Mouse (Mus musculus): ENCODE data around the gene Gast. TPM values are rescaled to one million over a fixed set of nuclear protein-coding genes. Genes with fewer than 3 reads are reported as not detected.

Gene Gast
- total and polyA plus RNA-seq, 3 experiments, result not detected

- no peak overlapping the region for H3K27ac ChIP-seq (ENCODE audit: insufficient read depth, low read depth)
- H3K4me2 ChIP-seq (ENCODE audit: insufficient read depth, low read depth, poor library complexity, severe bottlenecking), result no peak overlapping the region
- no peaks in the 10 kb centered on the region for H3K4me1 ChIP-seq (ENCODE audit: control insufficient read depth in 1 of 2, insufficient read depth in 2 of 2)
- DNase-seq (ENCODE audit: extremely low read depth), result no peak
- no peak overlapping the region for H3K4me3 ChIP-seq (replicated peaks in 1 of 3; ENCODE audit: low read depth in 2 of 3, low read length in 2 of 3, poor library complexity in 1 of 3)
- in situ Hi-C loops (cut with MboI; ENCODE audit: low pct_ligation_motif_present, low pct_unique_long_range_greater_than_20kb, low sequenced_read_pairs) (no loop called here), dilution Hi-C loops (cut with MboI; ENCODE audit: extremely low pct_ligation_motif_present, extremely low pct_unique_long_range_greater_than_20kb, low sequenced_read_pairs) (no loop called here)
- no peak for TF ChIP-seq UBTF (IDR thresholded peaks at IDR 0.05; ENCODE audit: low read depth, low read length)
- TF ChIP-seq USF2 (conservative IDR thresholded peaks at IDR 0.05; ENCODE audit: low read depth, low read length), result no peak
- TF ChIP-seq NELFE (IDR thresholded peaks at IDR 0.05; ENCODE audit: low read depth, low read length), result no peak
- TF ChIP-seq MEF2A (IDR thresholded peaks at IDR 0.05; ENCODE audit: borderline replicate concordance, low read depth, low read length), result no peak
- H3K79me2 ChIP-seq (replicated peaks; ENCODE audit: control insufficient read depth, extremely low read depth, insufficient read depth, poor library complexity, severe bottlenecking), result no peaks in the 10 kb centered on the region
- no peaks in the 10 kb centered on the region for H3K9me3 ChIP-seq (replicated peaks; ENCODE audit: low read length)
- no peaks in the 10 kb centered on the region for H3K36me3 ChIP-seq (replicated peaks in 1 of 2; ENCODE audit: control insufficient read depth in 1 of 2, insufficient read depth in 1 of 2, low read length in 1 of 2)
- H3K27me3 ChIP-seq (replicated peaks), result peaks cover 61% of the 10 kb centered on the region
- H3K9ac ChIP-seq (ENCODE audit: insufficient read depth, low read depth), result no peak overlapping the region
Measured at GRCm38 (mm10) chr11:100313424-100313823, 20.8 kb upstream of the Gast start.

- Histone ChIP-seq H3K79me2 (replicated peaks; ENCODE audit: control insufficient read depth, extremely low read depth, insufficient read depth, poor library complexity, severe bottlenecking) (peaks cover under 1% of the 10 kb centered on the region), H3K4me1 (ENCODE audit: control insufficient read depth in 1 of 2, insufficient read depth in 2 of 2) (peaks cover 2 to 4% of the 10 kb centered on the region in 2 experiments; a peak in 1 of 4 replicates), H3K4me2 (ENCODE audit: insufficient read depth, low read depth, poor library complexity, severe bottlenecking) (no peak overlapping the region), H3K27ac (ENCODE audit: insufficient read depth, low read depth) (no peak overlapping the region), H3K9me3 (replicated peaks; ENCODE audit: low read length) (no peaks in the 10 kb centered on the region), H3K9ac (ENCODE audit: insufficient read depth, low read depth) (no peak overlapping the region), H3K27me3 (replicated peaks) (peaks cover 48% of the 10 kb centered on the region), H3K4me3 (replicated peaks in 1 of 3; ENCODE audit: low read depth in 2 of 3, low read length in 2 of 3, poor library complexity in 1 of 3) (no peak overlapping the region), H3K36me3 (replicated peaks in 1 of 2; ENCODE audit: control insufficient read depth in 1 of 2, insufficient read depth in 1 of 2, low read length in 1 of 2) (peaks cover under 1 to 1% of the 10 kb centered on the region in 2 experiments)
- dilution Hi-C loops (cut with MboI; ENCODE audit: extremely low pct_ligation_motif_present, extremely low pct_unique_long_range_greater_than_20kb, low sequenced_read_pairs), result no loop called here
- no peak for DNase-seq (ENCODE audit: extremely low read depth)
- TF ChIP-seq IRF4 (IDR thresholded peaks at IDR 0.05; ENCODE audit: low read depth, low read length) (no peak), E2F4 (IDR thresholded peaks at IDR 0.05; ENCODE audit: insufficient replicate concordance, low read depth, low read length) (no peak), POLR2A (IDR thresholded peaks at IDR 0.05; ENCODE audit: low read depth, low read length) (no peak), RAD21 (IDR thresholded peaks at IDR 0.05; ENCODE audit: low read depth, low read length) (no peak), JUND (conservative IDR thresholded peaks at IDR 0.05; ENCODE audit: low read depth, low read length) (no peak), TBP (conservative IDR thresholded peaks at IDR 0.05; ENCODE audit: low read depth, low read length) (no peak)
- in situ Hi-C loops (cut with MboI; ENCODE audit: low pct_ligation_motif_present, low pct_unique_long_range_greater_than_20kb, low sequenced_read_pairs), result no loop called here
Measured at GRCm38 (mm10) chr11:100315439-100315838, 18.8 kb upstream of the Gast start.

GRCm38 (mm10) chr11:100317826-100318380, 16.3 kb upstream of the Gast start:
- Histone ChIP-seq H3K27ac (ENCODE audit: insufficient read depth, low read depth) (no peak overlapping the region), H3K27me3 (replicated peaks) (peaks cover 29% of the 10 kb centered on the region), H3K4me3 (replicated peaks in 1 of 3; ENCODE audit: low read depth in 2 of 3, low read length in 2 of 3, poor library complexity in 1 of 3) (no peak overlapping the region), H3K79me2 (replicated peaks; ENCODE audit: control insufficient read depth, extremely low read depth, insufficient read depth, poor library complexity, severe bottlenecking) (peaks cover 19% of the 10 kb centered on the region), H3K4me1 (ENCODE audit: control insufficient read depth in 1 of 2, insufficient read depth in 2 of 2) (peaks cover 2 to 15% of the 10 kb centered on the region in 2 experiments; a peak in 2 of 4 replicates), H3K9ac (ENCODE audit: insufficient read depth, low read depth) (no peak overlapping the region), H3K9me3 (replicated peaks; ENCODE audit: low read length) (no peaks in the 10 kb centered on the region), H3K36me3 (replicated peaks in 1 of 2; ENCODE audit: control insufficient read depth in 1 of 2, insufficient read depth in 1 of 2, low read length in 1 of 2) (peaks cover 20 to 23% of the 10 kb centered on the region in 2 experiments), H3K4me2 (ENCODE audit: insufficient read depth, low read depth, poor library complexity, severe bottlenecking) (no peak overlapping the region)
- TF ChIP-seq MXI1 (IDR thresholded peaks at IDR 0.05; ENCODE audit: low read depth, low read length) (no peak), ELF1 (IDR thresholded peaks at IDR 0.05; ENCODE audit: low read depth, low read length) (no peak), PAX5 (IDR thresholded peaks at IDR 0.05; ENCODE audit: low read length) (no peak), POLR2A (IDR thresholded peaks at IDR 0.05; ENCODE audit: low read depth, low read length) (no peak), MAZ (IDR thresholded peaks at IDR 0.05; ENCODE audit: low read depth, low read length) (no peak), MEF2A (IDR thresholded peaks at IDR 0.05; ENCODE audit: borderline replicate concordance, low read depth, low read length) (no peak), NELFE (IDR thresholded peaks at IDR 0.05; ENCODE audit: low read depth, low read length) (no peak), NRF1 (IDR thresholded peaks at IDR 0.05; ENCODE audit: low read depth, low read length) (no peak), MYC (IDR thresholded peaks at IDR 0.05; ENCODE audit: low read depth, low read length) (no peak), EP300 (IDR thresholded peaks at IDR 0.05; ENCODE audit: low read length) (no peak), MAX (IDR thresholded peaks at IDR 0.05; ENCODE audit: low read length) (no peak), CHD1 (IDR thresholded peaks at IDR 0.05; ENCODE audit: low read depth, low read length) (no peak), JUND (conservative IDR thresholded peaks at IDR 0.05; ENCODE audit: low read depth, low read length) (no peak), MAFK (IDR thresholded peaks at IDR 0.05; ENCODE audit: insufficient replicate concordance, low read length) (no peak)
- DNase-seq (ENCODE audit: extremely low read depth), result no peak
- dilution Hi-C loops (cut with MboI; ENCODE audit: extremely low pct_ligation_motif_present, extremely low pct_unique_long_range_greater_than_20kb, low sequenced_read_pairs) (no loop called here), in situ Hi-C loops (cut with MboI; ENCODE audit: low pct_ligation_motif_present, low pct_unique_long_range_greater_than_20kb, low sequenced_read_pairs) (no loop called here)

Data from CH12.LX (cell line).